Mouse (Mus musculus): ENCODE measurements at regions not wholly inside any gene's neighbourhood (a gene's known extent, or its start where the extent isn't known, plus 50 kb on each side); places are given as distances from the start of the nearest gene placed in this dataset.
A peak's percentile ranks its signal among the peaks of the same experiment; 100 is the strongest.

DNA sequence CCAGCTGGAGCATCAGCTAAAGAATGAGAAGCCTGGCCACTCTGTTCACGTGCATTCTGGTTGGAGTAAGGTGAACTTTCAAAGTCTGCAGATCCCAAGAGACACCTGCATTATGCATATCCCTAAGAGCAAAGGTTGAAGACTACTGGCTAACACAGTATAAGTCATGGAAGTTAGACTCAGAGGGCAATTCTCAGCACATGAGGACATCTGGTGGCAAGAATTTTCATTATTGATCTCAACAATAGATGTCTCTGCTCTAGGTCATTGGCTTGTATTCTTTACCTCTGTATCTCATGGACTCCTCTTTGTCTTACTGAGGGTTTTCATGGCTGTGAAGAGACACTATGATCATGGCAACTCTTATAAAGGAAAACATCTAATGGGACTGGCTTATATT lies 151.9 kb upstream of the Adamts16 start:
- H3K36me3 ChIP-seq (ENCODE audit: control insufficient read depth, insufficient read depth, low read length): no peaks in the 10 kb centered on the region
- no peak for TF ChIP-seq POLR2A (IDR thresholded peaks at IDR 0.05; ENCODE audit: insufficient read depth, low read depth, low read length)
- TF ChIP-seq CTCF (IDR thresholded peaks at IDR 0.05): peak; percentile 55
- TF ChIP-seq EP300 (IDR thresholded peaks at IDR 0.05; ENCODE audit: insufficient read depth, low read depth, low read length): no peak
- H3K4me1 ChIP-seq (ENCODE audit: control insufficient read depth, insufficient read depth, low read length): no peaks in the 10 kb centered on the region
- no peaks in the 10 kb centered on the region for H3K79me2 ChIP-seq (replicated peaks; ENCODE audit: control insufficient read depth, insufficient read depth, low read length)
- DNase-seq: no peak
- WGBS: 56% methylated on average over 1 of the region's 1 CpGs
- intact Hi-C loops (cut with DNase I): no loop called here
- H3K4me3 ChIP-seq: no peak overlapping the region
- H3K9ac ChIP-seq (ENCODE audit: low read depth, low read length): no peak overlapping the region
- no peak overlapping the region for H3K27ac ChIP-seq
- H3K27me3 ChIP-seq (ENCODE audit: control insufficient read depth, insufficient read depth, low read length): no peaks in the 10 kb centered on the region

DNA sequence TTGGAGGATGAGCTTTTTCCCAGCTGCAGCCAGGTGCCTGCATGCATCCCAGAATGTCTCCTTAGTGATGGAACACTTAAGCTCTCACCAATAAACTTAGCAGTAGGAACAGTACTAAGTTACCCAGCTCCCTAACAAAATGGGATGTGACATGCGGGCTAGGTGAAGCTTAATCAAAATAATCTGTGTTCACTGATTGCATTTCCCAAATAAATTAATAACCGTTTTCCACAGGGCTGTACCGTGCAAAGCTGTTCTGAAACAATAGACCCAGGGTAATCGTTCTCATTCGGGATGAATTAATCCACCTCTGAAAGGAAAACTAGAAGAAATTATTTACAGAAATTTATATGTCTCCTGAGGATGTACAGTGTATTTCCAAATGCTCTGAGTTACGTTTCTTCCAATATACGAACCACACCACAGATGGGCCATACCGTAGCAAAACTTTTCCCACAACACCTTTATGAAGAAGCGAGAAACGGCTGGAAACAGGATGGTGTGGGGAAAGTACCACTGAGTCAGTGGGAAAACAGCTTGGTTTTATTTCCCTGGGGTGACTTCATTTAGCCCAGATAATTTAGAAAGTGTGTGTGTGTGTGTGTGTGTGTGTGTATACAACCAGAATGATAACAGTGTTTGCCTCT lies 148.5 kb upstream of the Adamts16 start:
- no peak overlapping the region for H3K27ac ChIP-seq
- intact Hi-C loops (cut with DNase I): no loop called here
- H3K36me3 ChIP-seq (ENCODE audit: control insufficient read depth, insufficient read depth, low read length): no peaks in the 10 kb centered on the region
- TF ChIP-seq POLR2A (IDR thresholded peaks at IDR 0.05; ENCODE audit: insufficient read depth, low read depth, low read length): no peak
- no peak for TF ChIP-seq EP300 (IDR thresholded peaks at IDR 0.05; ENCODE audit: insufficient read depth, low read depth, low read length)
- TF ChIP-seq CTCF (IDR thresholded peaks at IDR 0.05): no peak
- DNase-seq: no peak
- 91% methylated on average over 10 of the region's 10 CpGs for WGBS
- no peaks in the 10 kb centered on the region for H3K27me3 ChIP-seq (ENCODE audit: control insufficient read depth, insufficient read depth, low read length)
- no peaks in the 10 kb centered on the region for H3K4me1 ChIP-seq (ENCODE audit: control insufficient read depth, insufficient read depth, low read length)
- H3K4me3 ChIP-seq: no peak overlapping the region
- H3K79me2 ChIP-seq (replicated peaks; ENCODE audit: control insufficient read depth, insufficient read depth, low read length): no peaks in the 10 kb centered on the region
- H3K9ac ChIP-seq (ENCODE audit: low read depth, low read length): no peak overlapping the region

DNA sequence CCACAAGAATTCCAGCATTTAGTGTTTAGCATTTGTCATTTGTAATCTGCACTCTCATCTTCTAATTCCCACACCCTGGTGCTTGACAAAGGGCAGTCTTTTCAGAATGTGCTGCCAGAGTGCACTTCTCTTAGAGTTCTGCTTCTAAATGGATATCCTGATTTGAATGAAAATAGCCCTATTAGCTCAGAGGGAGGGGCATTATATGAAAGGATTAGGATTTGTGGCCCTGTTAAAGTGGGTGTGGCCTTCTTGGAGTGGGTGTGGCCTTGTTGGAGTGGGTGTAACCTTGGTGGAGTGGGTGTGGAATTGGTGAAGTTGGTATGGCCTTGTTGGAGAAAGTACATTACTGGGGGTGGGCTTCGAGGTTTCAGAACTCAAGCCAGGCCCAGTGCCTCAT lies 137.7 kb upstream of the Adamts16 start:
- Histone ChIP-seq H3K36me3 (ENCODE audit: control insufficient read depth, insufficient read depth, low read length) (no peaks in the 10 kb centered on the region), H3K4me1 (ENCODE audit: control insufficient read depth, insufficient read depth, low read length) (no peaks in the 10 kb centered on the region), H3K27me3 (ENCODE audit: control insufficient read depth, insufficient read depth, low read length) (no peaks in the 10 kb centered on the region), H3K27ac (no peak overlapping the region), H3K9ac (ENCODE audit: low read depth, low read length) (no peak overlapping the region), H3K4me3 (no peak overlapping the region), H3K79me2 (replicated peaks; ENCODE audit: control insufficient read depth, insufficient read depth, low read length) (no peaks in the 10 kb centered on the region)
- TF ChIP-seq POLR2A (IDR thresholded peaks at IDR 0.05; ENCODE audit: insufficient read depth, low read depth, low read length) (no peak), EP300 (IDR thresholded peaks at IDR 0.05; ENCODE audit: insufficient read depth, low read depth, low read length) (no peak), CTCF (IDR thresholded peaks at IDR 0.05) (no peak)
- WGBS: 74% methylated on average over 1 of the region's 1 CpGs
- DNase-seq: no peak
- intact Hi-C loops (cut with DNase I): no loop called here

DNA sequence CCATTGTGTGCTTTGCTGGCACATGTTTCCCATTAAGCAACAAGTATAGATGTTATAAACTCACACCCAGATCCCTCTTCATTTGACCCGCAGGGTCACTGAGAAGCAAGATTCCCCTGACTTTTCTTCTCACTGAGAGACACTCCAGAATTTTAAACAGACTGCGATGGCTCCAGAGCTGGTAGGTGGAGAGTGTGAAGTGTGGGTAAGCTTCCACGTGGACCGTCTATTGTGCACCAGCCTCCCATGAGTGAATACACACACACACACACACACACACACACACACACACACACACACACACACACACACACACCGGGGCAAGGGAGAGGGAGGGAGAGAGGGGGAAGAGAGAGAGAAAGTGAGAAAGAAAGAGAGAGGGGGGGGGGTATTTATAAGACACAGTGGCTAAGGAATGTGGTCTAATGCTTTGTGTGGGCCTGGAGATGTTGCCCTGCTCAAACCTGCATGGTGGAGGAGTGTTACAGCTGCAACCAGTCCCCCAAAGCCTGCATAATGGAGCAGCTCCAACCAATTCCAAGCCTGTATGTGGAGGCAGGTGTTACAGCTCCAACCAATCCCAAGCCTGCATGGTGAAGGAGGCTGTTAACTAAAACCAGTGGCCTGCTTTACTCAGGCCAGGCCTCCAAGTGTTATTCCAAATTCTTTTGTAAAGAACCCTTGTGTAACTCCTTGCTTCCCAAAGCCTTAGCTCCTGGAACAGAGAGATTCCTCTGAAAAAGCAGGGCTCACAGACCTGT lies 137.1 kb upstream of the Adamts16 start:
- WGBS: 94% methylated on average over 5 of the region's 5 CpGs
- no peak for TF ChIP-seq EP300 (IDR thresholded peaks at IDR 0.05; ENCODE audit: insufficient read depth, low read depth, low read length)
- no peak for TF ChIP-seq POLR2A (IDR thresholded peaks at IDR 0.05; ENCODE audit: insufficient read depth, low read depth, low read length)
- no peak for TF ChIP-seq CTCF (IDR thresholded peaks at IDR 0.05)
- Histone ChIP-seq H3K4me3 (no peak overlapping the region), H3K27me3 (ENCODE audit: control insufficient read depth, insufficient read depth, low read length) (no peaks in the 10 kb centered on the region), H3K36me3 (ENCODE audit: control insufficient read depth, insufficient read depth, low read length) (no peaks in the 10 kb centered on the region), H3K27ac (no peak overlapping the region), H3K79me2 (replicated peaks; ENCODE audit: control insufficient read depth, insufficient read depth, low read length) (no peaks in the 10 kb centered on the region), H3K4me1 (ENCODE audit: control insufficient read depth, insufficient read depth, low read length) (no peaks in the 10 kb centered on the region), H3K9ac (ENCODE audit: low read depth, low read length) (no peak overlapping the region)
- intact Hi-C loops (cut with DNase I): no loop called here
- no peak for DNase-seq

DNA sequence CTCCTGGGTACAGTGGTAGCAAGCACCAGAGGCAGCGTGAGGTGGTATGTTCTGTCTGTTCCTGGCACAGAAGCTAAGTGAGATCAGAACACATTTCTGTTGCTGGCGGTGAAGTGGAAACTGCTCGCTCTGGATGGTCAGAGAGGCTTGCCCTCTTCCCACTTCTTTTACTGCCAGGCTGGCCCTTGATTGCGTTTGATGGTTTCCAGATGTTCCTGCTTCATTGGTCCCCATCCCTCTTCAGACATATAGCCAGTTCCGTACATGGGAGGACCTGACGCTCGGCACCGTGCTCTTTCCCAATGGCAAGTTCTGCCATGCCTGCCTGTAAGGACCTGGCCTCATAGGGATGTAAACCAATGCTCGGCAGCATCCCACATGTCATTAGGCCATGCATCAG lies 128.0 kb upstream of the Adamts16 start:
- intact Hi-C loops (cut with DNase I): no loop called here
- no peak overlapping the region for H3K27ac ChIP-seq
- WGBS: 81% methylated on average over 9 of the region's 9 CpGs
- no peaks in the 10 kb centered on the region for H3K27me3 ChIP-seq (ENCODE audit: control insufficient read depth, insufficient read depth, low read length)
- H3K9ac ChIP-seq (ENCODE audit: low read depth, low read length): no peak overlapping the region
- TF ChIP-seq EP300 (IDR thresholded peaks at IDR 0.05; ENCODE audit: insufficient read depth, low read depth, low read length): no peak
- no peak for TF ChIP-seq CTCF (IDR thresholded peaks at IDR 0.05)
- no peak for TF ChIP-seq POLR2A (IDR thresholded peaks at IDR 0.05; ENCODE audit: insufficient read depth, low read depth, low read length)
- no peaks in the 10 kb centered on the region; the same call in 1 of the 2 replicates for H3K4me1 ChIP-seq (ENCODE audit: control insufficient read depth, insufficient read depth, low read length)
- H3K4me3 ChIP-seq: no peak overlapping the region
- DNase-seq: no peak
- no peaks in the 10 kb centered on the region for H3K79me2 ChIP-seq (replicated peaks; ENCODE audit: control insufficient read depth, insufficient read depth, low read length)
- H3K36me3 ChIP-seq (ENCODE audit: control insufficient read depth, insufficient read depth, low read length): no peaks in the 10 kb centered on the region

DNA sequence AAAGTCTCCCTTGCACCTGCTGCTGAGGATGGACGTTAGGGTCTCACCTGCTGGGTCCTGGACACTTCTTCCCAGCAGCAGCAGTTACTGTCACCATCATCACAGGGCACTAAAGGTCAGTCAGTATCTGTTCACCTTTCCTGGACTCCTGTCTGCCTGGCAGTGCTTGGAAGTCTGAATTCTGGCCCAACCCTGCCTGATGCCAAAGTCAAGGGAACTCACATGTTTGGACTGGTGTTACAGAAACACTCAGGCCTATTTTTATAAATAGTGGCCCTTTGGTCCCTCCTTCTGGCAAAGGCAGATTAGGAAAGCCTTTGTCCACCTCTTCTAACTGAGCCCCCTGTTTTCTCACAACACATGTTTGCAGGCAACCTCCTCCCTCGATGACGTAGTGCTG lies 126.2 kb upstream of the Adamts16 start:
- no peak overlapping the region for H3K9ac ChIP-seq (ENCODE audit: low read depth, low read length)
- no peak for TF ChIP-seq CTCF (IDR thresholded peaks at IDR 0.05)
- TF ChIP-seq POLR2A (IDR thresholded peaks at IDR 0.05; ENCODE audit: insufficient read depth, low read depth, low read length): no peak
- TF ChIP-seq EP300 (IDR thresholded peaks at IDR 0.05; ENCODE audit: insufficient read depth, low read depth, low read length): no peak
- H3K36me3 ChIP-seq (ENCODE audit: control insufficient read depth, insufficient read depth, low read length): no peaks in the 10 kb centered on the region
- no peak overlapping the region for H3K27ac ChIP-seq
- WGBS: 45% methylated on average over 3 of the region's 3 CpGs
- H3K79me2 ChIP-seq (replicated peaks; ENCODE audit: control insufficient read depth, insufficient read depth, low read length): no peaks in the 10 kb centered on the region
- H3K27me3 ChIP-seq (ENCODE audit: control insufficient read depth, insufficient read depth, low read length): no peaks in the 10 kb centered on the region
- intact Hi-C loops (cut with DNase I): no loop called here
- peak in 1 of 2 experiments; percentile 42 for DNase-seq
- H3K4me1 ChIP-seq (ENCODE audit: control insufficient read depth, insufficient read depth, low read length): no peaks in the 10 kb centered on the region; the same call in 1 of the 2 replicates
- no peak overlapping the region for H3K4me3 ChIP-seq

Measured in heart, adult 2 months (tissue).